Mouse (Mus musculus) right cerebral cortex, adult 18-20 months (tissue): ENCODE results near the gene Kcnk3.

Experiments used
- DNase-seq: peaks from one replicate; pipeline ENCODE4 v3.0.0; 2022; ENCODE audit warnings: mixed read lengths

Kcnk3 gene

DNA sequence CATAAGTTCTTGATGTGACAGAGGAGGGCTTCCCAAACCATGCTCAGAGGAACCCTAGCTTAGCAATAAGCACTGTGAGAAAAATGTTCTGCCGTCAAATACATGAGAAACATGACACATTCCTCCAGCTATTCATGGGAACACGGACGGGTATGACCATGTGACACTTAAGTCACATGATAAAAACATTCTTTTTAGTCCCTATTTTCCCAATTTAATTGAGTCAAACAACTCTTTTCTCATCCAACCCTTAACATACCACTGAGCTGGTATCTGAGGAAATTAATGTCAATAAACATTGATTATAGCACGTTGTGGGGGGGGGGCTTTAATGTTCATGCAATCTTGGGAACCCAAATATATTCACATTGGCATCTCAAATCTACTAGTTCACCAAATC is 27.8 kb downstream of the Kcnk3 start:
- DNase-seq, result no peak

DNA sequence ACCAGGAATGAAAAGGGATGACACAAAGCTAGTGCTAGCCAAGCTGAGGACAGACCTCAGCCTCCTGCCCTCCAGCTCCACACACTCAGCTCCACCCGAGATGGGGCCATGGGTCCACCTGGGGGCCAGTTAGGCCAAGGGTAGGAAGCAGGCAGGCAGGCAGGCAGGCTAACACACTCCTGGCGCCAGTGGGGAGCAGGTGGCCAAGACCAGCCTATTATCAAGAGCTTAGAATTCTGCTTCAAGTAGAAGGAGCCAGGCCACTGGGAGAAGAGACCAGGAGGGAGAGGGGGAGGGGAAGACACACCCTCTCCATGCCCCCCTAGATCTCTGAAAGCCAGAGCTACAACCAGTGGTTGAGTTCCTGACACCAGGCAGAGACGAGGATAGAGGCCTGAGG is 28.7 kb downstream of the Kcnk3 start:
- no peak for DNase-seq

- DNase-seq, result no peak
These were observed 29.4 kb downstream of the Kcnk3 start for GRCm38 (mm10) chr5:30617357-30617756.

GRCm38 (mm10) chr5:30617851-30618250 is 29.9 kb downstream of the Kcnk3 start:
- DNase-seq, result no peak

- DNase-seq, result no peak
These were observed 30.5 kb downstream of the Kcnk3 start for GRCm38 (mm10) chr5:30618376-30619003.

DNA sequence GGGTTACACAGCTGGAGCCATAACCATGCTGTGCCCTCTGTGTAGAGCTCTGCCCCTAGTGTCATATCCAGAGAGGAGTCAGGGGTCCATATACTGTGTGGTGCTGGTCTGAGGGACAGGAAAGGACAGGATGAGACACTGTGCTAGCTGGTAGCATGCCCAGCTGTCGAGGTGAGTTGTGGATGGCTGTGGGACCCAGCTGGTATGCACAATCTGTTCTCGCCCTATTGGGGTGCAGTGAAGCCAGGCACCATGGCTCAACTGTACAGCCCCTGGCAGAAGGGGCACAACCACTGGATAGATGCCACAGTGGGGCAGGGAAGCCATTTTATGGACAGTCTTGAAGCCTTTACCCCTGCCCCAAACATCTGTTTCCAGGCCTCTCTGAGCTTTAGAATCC is 31.2 kb downstream of the Kcnk3 start:
- no peak for DNase-seq

DNA sequence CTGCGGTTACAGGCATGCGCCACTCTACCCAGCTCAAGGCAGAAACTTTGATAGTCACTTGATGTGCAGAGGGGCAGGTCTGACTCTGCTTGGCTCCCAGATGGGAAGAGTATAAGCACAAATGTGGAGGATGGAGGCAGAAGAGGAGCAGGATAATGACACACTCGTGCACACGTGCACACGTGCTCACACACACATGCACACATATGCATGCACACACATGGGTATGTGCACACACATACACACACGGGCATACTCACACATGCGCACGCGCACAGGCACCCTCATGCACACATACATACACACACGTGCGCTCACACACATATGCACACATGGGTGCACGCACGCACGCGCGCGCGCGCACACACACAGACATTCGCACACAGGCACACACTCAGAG is 32.6 kb downstream of the Kcnk3 start:
- DNase-seq, result no peak

GRCm38 (mm10) chr5:30621211-30621790 is 33.3 kb downstream of the Kcnk3 start:
- DNase-seq, result no peak

GRCm38 (mm10) chr5:30621844-30622176 is 33.8 kb downstream of the Kcnk3 start:
- no peak for DNase-seq

- DNase-seq, result no peak
These were observed 34.3 kb downstream of the Kcnk3 start for GRCm38 (mm10) chr5:30622177-30622840.

- DNase-seq, result no peak
These were observed 34.8 kb downstream of the Kcnk3 start for GRCm38 (mm10) chr5:30622841-30623185.

DNA sequence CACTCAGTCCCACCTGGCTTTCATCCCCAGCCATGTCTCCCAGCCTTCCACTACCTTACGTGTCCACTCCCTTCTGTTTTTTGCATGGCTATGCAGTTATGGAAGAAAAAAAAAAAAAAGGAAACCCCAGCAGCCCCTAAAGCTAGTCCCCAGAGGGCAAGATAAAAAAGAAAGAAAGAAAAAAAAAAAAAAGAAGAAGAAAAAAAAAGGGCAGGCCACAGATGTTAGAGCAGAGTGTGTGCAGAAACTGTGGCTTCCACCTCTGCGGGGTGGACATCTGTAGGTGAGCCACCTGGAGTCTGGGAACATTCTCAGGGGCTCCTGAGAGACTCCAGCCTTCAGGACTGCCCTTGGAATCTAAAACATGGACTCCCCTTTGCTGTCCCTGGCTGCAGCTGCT is 35.4 kb downstream of the Kcnk3 start:
- DNase-seq, result no peak

- no peak for DNase-seq
These were observed 36.3 kb downstream of the Kcnk3 start for GRCm38 (mm10) chr5:30624311-30624710.

GRCm38 (mm10) chr5:30624908-30625307 is 36.9 kb downstream of the Kcnk3 start:
- DNase-seq, result no peak

GRCm38 (mm10) chr5:30625379-30625778 is 37.4 kb downstream of the Kcnk3 start:
- no peak for DNase-seq

DNA sequence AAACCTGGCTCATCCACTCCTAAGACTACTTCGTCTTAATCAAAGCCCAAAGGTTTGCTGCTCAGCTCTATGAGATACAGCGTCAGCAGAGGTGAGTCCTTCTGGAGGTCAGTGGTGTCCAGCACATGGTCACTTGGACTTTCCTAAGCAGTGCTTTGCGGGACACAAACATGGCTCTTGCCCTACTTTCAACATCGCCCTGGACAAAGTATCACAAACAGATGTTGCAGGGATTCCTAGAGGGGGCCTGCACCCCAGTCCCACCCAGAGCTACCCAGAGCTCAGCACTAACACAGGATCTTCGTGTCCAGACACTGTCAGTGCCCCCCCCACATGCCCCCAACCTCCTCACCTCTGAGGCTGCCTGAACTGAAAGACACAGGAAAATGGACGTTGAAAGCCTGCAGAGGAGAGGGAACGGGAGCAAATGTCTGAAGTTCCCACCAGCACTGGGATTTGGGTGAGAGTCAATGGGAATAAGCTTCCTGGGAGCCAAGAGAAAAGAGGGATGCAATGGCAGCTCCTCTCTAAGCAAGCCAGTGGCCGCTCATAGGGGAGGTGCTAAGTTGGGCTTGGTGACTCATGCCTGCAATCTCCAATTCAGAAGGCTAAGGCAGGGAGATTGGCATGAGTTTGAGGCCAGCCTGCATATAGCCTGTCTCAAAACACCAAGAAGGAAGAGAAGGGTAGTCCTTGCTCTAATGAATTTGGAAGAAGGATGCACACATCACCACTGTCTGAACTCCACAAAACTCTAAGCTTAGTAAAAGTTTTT is 38.5 kb downstream of the Kcnk3 start:
- DNase-seq, result no peak

DNA sequence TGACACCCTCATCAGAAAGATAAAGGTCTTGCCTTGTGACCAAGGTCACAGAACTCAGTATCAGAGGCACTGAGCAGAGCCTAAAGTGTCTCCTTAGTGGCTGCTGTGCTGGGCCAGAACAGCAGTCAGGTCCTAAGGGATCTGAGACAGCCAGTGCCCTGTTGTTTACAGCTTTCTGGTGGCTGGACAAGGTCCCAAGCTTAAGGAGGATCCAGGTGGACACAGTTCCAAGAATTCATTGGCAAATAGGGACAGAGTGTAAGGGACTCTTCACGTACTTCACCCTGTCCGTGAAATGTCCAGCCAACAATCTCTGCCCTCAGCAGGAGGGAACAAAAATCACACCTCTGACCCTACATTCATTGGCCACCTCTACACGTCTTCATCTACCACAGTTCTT is 40.5 kb downstream of the Kcnk3 start:
- no peak for DNase-seq

- DNase-seq, result peak; percentile 72
These were observed 42.4 kb downstream of the Kcnk3 start for GRCm38 (mm10) chr5:30630401-30630800.

- DNase-seq, result no peak
These were observed 44.2 kb downstream of the Kcnk3 start for GRCm38 (mm10) chr5:30632134-30632533.

GRCm38 (mm10) chr5:30636994-30637393 is 49.0 kb downstream of the Kcnk3 start:
- no peak for DNase-seq

DNA sequence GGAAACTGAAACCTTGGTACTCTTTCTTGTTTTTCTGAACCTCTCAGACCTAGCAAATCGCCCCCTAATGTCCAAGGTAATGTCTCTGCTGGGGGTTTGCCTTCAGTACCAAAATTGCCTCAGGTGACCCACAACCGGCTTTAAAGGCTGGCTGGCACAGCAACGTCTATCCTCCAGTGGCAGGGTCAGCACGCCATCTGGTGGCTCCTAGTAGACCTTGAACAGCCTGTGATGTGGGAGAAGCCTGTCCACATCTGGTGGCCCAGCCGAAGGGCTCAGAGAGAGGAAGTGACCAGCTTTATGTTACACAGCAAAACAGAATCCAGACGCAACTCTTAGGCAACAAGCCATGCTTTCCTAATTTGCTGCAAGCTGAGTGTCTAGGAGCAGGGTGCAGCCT is 50.1 kb downstream of the Kcnk3 start:
- DNase-seq, result peak; percentile 78

GRCm38 (mm10) chr5:30643477-30644179 is 55.7 kb downstream of the Kcnk3 start:
- DNase-seq, result peak; percentile 74

DNA sequence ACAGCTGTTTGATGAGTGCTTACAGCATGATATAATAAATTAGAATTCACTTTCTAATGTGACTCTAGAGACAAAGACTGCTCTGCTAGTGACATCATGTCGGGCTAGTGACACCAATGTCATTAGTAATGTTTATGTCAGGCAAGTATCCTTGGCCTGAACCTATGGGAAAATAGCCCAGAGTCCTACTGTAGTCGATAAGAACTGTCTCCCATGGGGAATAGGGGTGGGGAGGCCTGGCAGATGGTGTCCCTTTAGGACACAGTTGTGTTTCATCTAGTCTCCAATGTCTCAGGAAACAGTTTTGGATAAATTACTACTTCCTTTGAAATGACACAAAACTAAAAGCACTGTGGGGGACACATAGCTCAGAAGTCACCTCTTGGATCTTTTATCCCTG is 58.1 kb downstream of the Kcnk3 start:
- DNase-seq, result no peak
